Mouse (Mus musculus) heart, postnatal 0 days (tissue): ENCODE data around the gene Thap3.

Experiments
- CTCF ChIP-seq: IDR thresholded peaks from 2 replicates; pipeline ENCODE4 v1.5.1; 2016; ENCODE audit warnings: antibody characterized with exemption, control low read depth, low read depth
- EP300 ChIP-seq: IDR thresholded peaks from 2 replicates; pipeline ENCODE4 v1.6.1; 2016; ENCODE audit warnings: antibody characterized with exemption, low read depth

DNA sequence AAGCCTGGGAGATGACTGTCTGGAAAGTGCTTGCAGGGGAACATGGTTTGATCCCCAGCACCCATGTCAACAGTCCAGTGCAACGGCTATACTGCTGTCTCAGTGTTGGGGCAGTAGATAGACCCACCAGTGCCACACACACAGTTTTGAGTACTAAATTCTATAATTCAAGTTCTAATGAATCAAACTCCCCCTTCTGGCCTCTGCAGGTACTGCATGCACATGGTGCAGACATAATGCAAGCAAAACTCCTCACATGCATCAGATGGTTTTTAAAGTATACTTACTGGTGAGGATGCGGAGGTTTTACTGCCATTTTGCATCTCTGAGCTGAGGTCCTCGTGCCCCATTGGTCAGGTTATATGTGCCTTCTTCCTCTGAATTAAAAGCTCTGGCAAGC lies 13.4 kb downstream of the Thap3 start:
- peak; percentile 41 for TF ChIP-seq CTCF
- no peak for TF ChIP-seq EP300
